Mouse (Mus musculus): ENCODE measurements at regions not wholly inside any gene's neighbourhood (a gene's known extent, or its start where the extent isn't known, plus 50 kb on each side); places are given as distances from the start of the nearest gene placed in this dataset.

DNA sequence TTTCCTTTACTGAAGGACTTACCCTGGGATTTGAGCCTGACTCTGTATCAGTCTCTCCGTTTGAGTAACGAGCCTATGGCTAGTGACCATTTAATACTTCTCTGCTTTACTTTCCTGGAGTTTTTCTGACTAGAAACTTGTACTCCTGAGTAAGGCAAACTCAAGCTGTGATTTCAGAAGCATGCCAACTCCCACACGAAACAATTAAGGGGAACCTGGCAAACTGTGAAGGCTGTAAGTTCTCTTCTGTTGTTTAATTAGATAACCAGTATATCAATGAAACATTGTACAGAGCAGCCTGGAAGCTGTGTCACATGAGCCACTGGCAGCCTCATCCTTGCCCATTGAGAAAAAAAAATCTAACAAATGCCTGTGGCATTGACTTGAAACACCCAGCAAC is 244.3 kb upstream of the Zwint start:
- no peaks in the 10 kb centered on the region for H3K79me2 ChIP-seq (ENCODE audit: control insufficient read depth, insufficient read depth, low read length, poor library complexity)
- TF ChIP-seq KAT2A (conservative IDR thresholded peaks at IDR 0.05; ENCODE audit: low read depth, low read length): no peak
- H3K27ac ChIP-seq (ENCODE audit: control insufficient read depth, low read depth, low read length): no peak overlapping the region
- no peak for DNase-seq (ENCODE audit: low read depth, low spot score)
- no peaks in the 10 kb centered on the region for H3K27me3 ChIP-seq (ENCODE audit: control insufficient read depth in 1 of 2, insufficient read depth in 2 of 2, low read length in 2 of 2)
- no peak overlapping the region for H3K9ac ChIP-seq (ENCODE audit: control insufficient read depth, low read depth, low read length, poor library complexity, severe bottlenecking)
- no peaks in the 10 kb centered on the region for H3K9me3 ChIP-seq (replicated peaks; ENCODE audit: insufficient read depth, low read length)
- no peaks in the 10 kb centered on the region for H3K4me1 ChIP-seq (ENCODE audit: control insufficient read depth in 1 of 2, insufficient read depth in 2 of 2, low read length in 2 of 2)
- H3K4me3 ChIP-seq (ENCODE audit: control insufficient read depth in 1 of 2, insufficient read depth in 1 of 2, low read depth in 2 of 2, low read length in 2 of 2): no peak overlapping the region
- no peaks in the 10 kb centered on the region for H3K36me3 ChIP-seq (ENCODE audit: control insufficient read depth in 1 of 2, insufficient read depth in 2 of 2, low read length in 2 of 2)

- no peak overlapping the region for H3K27ac ChIP-seq (ENCODE audit: control insufficient read depth, low read depth, low read length)
- no peaks in the 10 kb centered on the region for H3K27me3 ChIP-seq (ENCODE audit: control insufficient read depth in 1 of 2, insufficient read depth in 2 of 2, low read length in 2 of 2)
- no peaks in the 10 kb centered on the region for H3K9me3 ChIP-seq (replicated peaks; ENCODE audit: insufficient read depth, low read length)
- no peak overlapping the region for H3K4me3 ChIP-seq (ENCODE audit: control insufficient read depth in 1 of 2, insufficient read depth in 1 of 2, low read depth in 2 of 2, low read length in 2 of 2)
- H3K79me2 ChIP-seq (ENCODE audit: control insufficient read depth, insufficient read depth, low read length, poor library complexity): no peaks in the 10 kb centered on the region
- no peak for TF ChIP-seq ZMIZ1 (IDR thresholded peaks at IDR 0.05; ENCODE audit: low read depth, low read length)
- TF ChIP-seq BHLHE40 (IDR thresholded peaks at IDR 0.05; ENCODE audit: borderline replicate concordance, low read depth, low read length): no peak
- no peak for TF ChIP-seq ELF1 (IDR thresholded peaks at IDR 0.05; ENCODE audit: low read depth, low read length)
- no peak for TF ChIP-seq UBTF (IDR thresholded peaks at IDR 0.05; ENCODE audit: borderline replicate concordance, insufficient read depth, low read depth, low read length)
- TF ChIP-seq TCF12 (IDR thresholded peaks at IDR 0.05; ENCODE audit: low read depth, low read length): no peak
- H3K36me3 ChIP-seq (ENCODE audit: control insufficient read depth in 1 of 2, insufficient read depth in 2 of 2, low read length in 2 of 2): no peaks in the 10 kb centered on the region
- H3K4me1 ChIP-seq (ENCODE audit: control insufficient read depth in 1 of 2, insufficient read depth in 2 of 2, low read length in 2 of 2): no peaks in the 10 kb centered on the region
- no peak overlapping the region for H3K9ac ChIP-seq (ENCODE audit: control insufficient read depth, low read depth, low read length, poor library complexity, severe bottlenecking)
- no peak for DNase-seq (ENCODE audit: low read depth, low spot score)
Observed at GRCm38 (mm10) chr10:72411670-72412069, 243.0 kb upstream of the Zwint start.

- Histone ChIP-seq H3K27me3 (ENCODE audit: control insufficient read depth in 1 of 2, insufficient read depth in 2 of 2, low read length in 2 of 2) (no peaks in the 10 kb centered on the region), H3K79me2 (ENCODE audit: control insufficient read depth, insufficient read depth, low read length, poor library complexity) (no peaks in the 10 kb centered on the region), H3K4me3 (ENCODE audit: control insufficient read depth in 1 of 2, insufficient read depth in 1 of 2, low read depth in 2 of 2, low read length in 2 of 2) (no peak overlapping the region), H3K9ac (ENCODE audit: control insufficient read depth, low read depth, low read length, poor library complexity, severe bottlenecking) (no peak overlapping the region), H3K9me3 (replicated peaks; ENCODE audit: insufficient read depth, low read length) (no peaks in the 10 kb centered on the region; the same call in 1 of the 2 replicates), H3K27ac (ENCODE audit: control insufficient read depth, low read depth, low read length) (no peak overlapping the region), H3K4me1 (ENCODE audit: control insufficient read depth in 1 of 2, insufficient read depth in 2 of 2, low read length in 2 of 2) (no peaks in the 10 kb centered on the region), H3K36me3 (ENCODE audit: control insufficient read depth in 1 of 2, insufficient read depth in 2 of 2, low read length in 2 of 2) (no peaks in the 10 kb centered on the region)
- TF ChIP-seq KAT2A (conservative IDR thresholded peaks at IDR 0.05; ENCODE audit: low read depth, low read length): no peak
- TF ChIP-seq MAZ (IDR thresholded peaks at IDR 0.05; ENCODE audit: low read depth, low read length): no peak
- no peak for TF ChIP-seq TCF12 (IDR thresholded peaks at IDR 0.05; ENCODE audit: low read depth, low read length)
- DNase-seq (ENCODE audit: low read depth, low spot score): no peak
Observed at GRCm38 (mm10) chr10:72454629-72455028, 200.0 kb upstream of the Zwint start.

GRCm38 (mm10) chr10:72484315-72484714 is 170.3 kb upstream of the Zwint start:
- Histone ChIP-seq H3K4me1 (ENCODE audit: control insufficient read depth in 1 of 2, insufficient read depth in 2 of 2, low read length in 2 of 2) (no peaks in the 10 kb centered on the region), H3K27me3 (ENCODE audit: control insufficient read depth in 1 of 2, insufficient read depth in 2 of 2, low read length in 2 of 2) (no peaks in the 10 kb centered on the region), H3K27ac (ENCODE audit: control insufficient read depth, low read depth, low read length) (no peak overlapping the region), H3K9me3 (replicated peaks; ENCODE audit: insufficient read depth, low read length) (no peaks in the 10 kb centered on the region), H3K36me3 (ENCODE audit: control insufficient read depth in 1 of 2, insufficient read depth in 2 of 2, low read length in 2 of 2) (no peaks in the 10 kb centered on the region), H3K9ac (ENCODE audit: control insufficient read depth, low read depth, low read length, poor library complexity, severe bottlenecking) (no peak overlapping the region), H3K79me2 (ENCODE audit: control insufficient read depth, insufficient read depth, low read length, poor library complexity) (no peaks in the 10 kb centered on the region), H3K4me3 (ENCODE audit: control insufficient read depth in 1 of 2, insufficient read depth in 1 of 2, low read depth in 2 of 2, low read length in 2 of 2) (no peak overlapping the region)
- TF ChIP-seq GABPA (IDR thresholded peaks at IDR 0.05; ENCODE audit: low read depth, low read length) (no peak), MAX (IDR thresholded peaks at IDR 0.05; ENCODE audit: low read length) (no peak), ZC3H11A (IDR thresholded peaks at IDR 0.05; ENCODE audit: low read depth, low read length) (no peak), CHD1 (IDR thresholded peaks at IDR 0.05; ENCODE audit: low read depth, low read length) (no peak)
- DNase-seq (ENCODE audit: low read depth, low spot score): no peak

Data from MEL (cell line).